Mouse (Mus musculus): Measurements from ENCODE around the gene Lsamp. TPM values are rescaled to one million over a fixed set of nuclear protein-coding genes. Genes with fewer than 3 reads are reported as not detected.

The Lsamp gene
- polyA plus RNA-seq, 1 experiment from 2014 or later: 13.9 TPM

DNA sequence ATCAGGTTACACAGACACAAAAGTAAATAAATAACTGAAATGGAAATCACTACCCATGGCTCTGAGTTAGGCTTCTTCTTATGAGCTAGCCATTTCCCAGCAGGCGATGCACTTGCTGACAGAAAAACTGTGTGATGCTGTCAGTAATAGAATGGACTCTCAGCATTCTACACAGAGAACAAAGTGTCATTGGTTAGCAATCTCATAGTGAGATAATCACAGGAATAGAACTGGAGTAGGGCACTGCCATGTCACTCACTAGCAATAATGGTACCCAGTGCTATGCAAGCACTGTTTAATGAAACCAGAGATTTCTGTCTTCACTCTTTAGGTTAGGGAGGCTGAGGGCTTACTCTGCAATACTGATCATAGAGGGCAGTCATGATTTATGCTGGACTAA, 669.3 kb downstream of the Lsamp start:
- WGBS: 73% methylated on average over 1 of the region's 1 CpGs
- DNase-seq (ENCODE audit: low spot score): no peak
- Histone ChIP-seq H3K27ac (replicated peaks) (no peak overlapping the region), H3K4me3 (no peak overlapping the region), H3K9me3 (replicated peaks) (no peaks in the 10 kb centered on the region), H3K36me3 (no peaks in the 10 kb centered on the region), H3K4me1 (peaks cover 3% of the 10 kb centered on the region; the same call in 1 of the 2 replicates), H3K27me3 (ENCODE audit: low read depth, poor library complexity, severe bottlenecking) (no peaks in the 10 kb centered on the region)

DNA sequence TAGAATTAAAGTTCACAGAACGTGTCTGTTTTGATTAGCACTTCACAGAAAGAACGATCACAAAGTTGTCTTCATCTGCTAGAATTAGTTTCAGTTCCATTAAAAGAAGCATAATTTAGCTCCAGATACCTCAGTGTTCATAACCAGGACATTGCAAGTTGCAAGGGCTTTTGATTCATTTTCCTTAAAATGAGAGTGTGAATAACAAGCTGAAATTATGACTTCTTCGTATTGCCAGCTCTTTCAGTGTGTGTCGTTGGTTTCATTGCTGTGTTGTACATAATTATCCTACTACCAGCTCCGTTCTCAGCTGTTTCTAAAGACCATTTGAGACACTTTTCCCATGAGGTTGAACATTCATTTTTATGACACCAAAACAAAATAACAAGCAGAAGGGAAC, 672.2 kb downstream of the Lsamp start:
- 87% methylated on average over 5 of the region's 5 CpGs for WGBS
- Histone ChIP-seq H3K4me1 (peaks cover 3% of the 10 kb centered on the region; the same call in 1 of the 2 replicates), H3K9me3 (replicated peaks) (no peaks in the 10 kb centered on the region), H3K27me3 (ENCODE audit: low read depth, poor library complexity, severe bottlenecking) (no peaks in the 10 kb centered on the region), H3K27ac (replicated peaks) (no peak overlapping the region), H3K36me3 (no peaks in the 10 kb centered on the region), H3K4me3 (no peak overlapping the region)
- DNase-seq (ENCODE audit: low spot score): no peak

- H3K27ac ChIP-seq (replicated peaks): no peak overlapping the region
- no peak overlapping the region for H3K4me3 ChIP-seq
- no peaks in the 10 kb centered on the region for H3K36me3 ChIP-seq
- DNase-seq (ENCODE audit: low spot score): no peak
- H3K9me3 ChIP-seq (replicated peaks): no peaks in the 10 kb centered on the region
- no peaks in the 10 kb centered on the region for H3K27me3 ChIP-seq (ENCODE audit: low read depth, poor library complexity, severe bottlenecking)
- WGBS: 67% methylated on average over 6 of the region's 6 CpGs
- peaks cover 3% of the 10 kb centered on the region; the same call in 1 of the 2 replicates for H3K4me1 ChIP-seq
Measured at GRCm38 (mm10) chr16:40656871-40657270, 672.7 kb downstream of the Lsamp start.

DNA sequence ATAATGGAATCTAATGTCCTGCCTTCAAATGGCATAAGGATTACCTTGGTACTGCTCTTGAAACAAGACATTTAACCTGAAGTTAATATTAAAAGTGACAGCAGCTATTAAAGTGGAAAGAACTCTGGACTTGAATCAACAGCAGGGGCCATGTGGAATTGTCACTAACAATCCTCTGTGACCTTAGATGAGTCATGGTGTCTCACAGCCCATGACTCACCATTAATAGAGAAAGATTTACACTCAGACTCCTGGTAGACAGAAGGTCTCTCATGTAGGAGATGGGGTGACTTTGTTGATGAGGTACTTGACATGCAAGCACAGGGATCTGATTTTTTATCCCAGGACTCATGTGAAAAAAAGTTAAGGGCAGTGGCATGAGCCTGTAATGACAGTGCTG, 701.4 kb downstream of the Lsamp start:
- Histone ChIP-seq H3K36me3 (no peaks in the 10 kb centered on the region), H3K4me3 (no peak overlapping the region), H3K4me1 (no peaks in the 10 kb centered on the region), H3K27ac (replicated peaks) (no peak overlapping the region), H3K27me3 (ENCODE audit: low read depth, poor library complexity, severe bottlenecking) (no peaks in the 10 kb centered on the region), H3K9me3 (replicated peaks) (no peaks in the 10 kb centered on the region)
- DNase-seq (ENCODE audit: low spot score): no peak

DNA sequence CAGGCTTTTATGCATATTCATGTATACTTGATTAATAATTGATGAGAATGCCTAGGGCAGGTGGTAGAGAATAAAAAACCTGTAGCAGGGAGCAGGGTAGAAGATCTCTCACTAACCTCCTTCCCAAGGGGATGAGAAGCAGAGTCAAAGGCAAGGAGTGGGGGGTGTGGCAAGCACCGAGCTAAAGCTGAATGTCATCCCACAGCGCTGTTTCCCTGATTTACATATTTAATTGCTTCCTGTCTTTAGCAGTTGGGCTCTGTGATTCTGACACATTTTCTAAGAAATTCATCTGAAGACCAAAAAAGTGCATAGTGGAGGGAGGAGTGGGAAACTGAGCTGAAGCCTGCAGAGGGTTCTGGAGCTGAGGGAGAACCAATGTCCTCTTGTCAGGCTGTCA, 708.1 kb downstream of the Lsamp start:
- WGBS: 15% methylated on average over 2 of the region's 2 CpGs
- no peaks in the 10 kb centered on the region for H3K27me3 ChIP-seq (ENCODE audit: low read depth, poor library complexity, severe bottlenecking)
- no peaks in the 10 kb centered on the region for H3K4me1 ChIP-seq
- H3K4me3 ChIP-seq: no peak overlapping the region
- no peaks in the 10 kb centered on the region for H3K9me3 ChIP-seq (replicated peaks)
- H3K27ac ChIP-seq (replicated peaks): no peak overlapping the region
- DNase-seq (ENCODE audit: low spot score): no peak
- H3K36me3 ChIP-seq: no peaks in the 10 kb centered on the region

DNA sequence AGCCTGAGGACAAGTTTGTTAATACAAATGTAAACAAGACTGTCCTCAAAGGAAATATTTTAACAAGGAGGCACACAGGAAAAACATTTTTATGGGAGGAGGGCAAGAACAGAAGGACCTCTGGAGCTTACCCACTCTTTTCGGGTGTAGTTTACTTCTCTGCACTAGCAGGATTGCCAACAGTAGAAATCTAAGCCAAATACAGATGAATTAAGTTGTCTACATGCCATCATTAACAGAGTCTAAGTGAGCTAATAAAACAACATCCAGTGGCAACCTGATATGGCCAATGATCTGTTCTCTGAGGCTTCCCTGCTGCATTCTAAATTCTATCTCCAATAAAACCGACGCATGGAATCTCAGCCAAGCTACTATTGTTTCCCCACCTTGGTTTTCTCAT, 713.1 kb downstream of the Lsamp start:
- Histone ChIP-seq H3K36me3 (no peaks in the 10 kb centered on the region), H3K9me3 (replicated peaks) (no peaks in the 10 kb centered on the region), H3K27me3 (ENCODE audit: low read depth, poor library complexity, severe bottlenecking) (no peaks in the 10 kb centered on the region), H3K4me3 (no peak overlapping the region), H3K27ac (replicated peaks) (no peak overlapping the region), H3K4me1 (no peaks in the 10 kb centered on the region)
- no peak for DNase-seq (ENCODE audit: low spot score)
- WGBS: 96% methylated on average over 3 of the region's 3 CpGs

DNA sequence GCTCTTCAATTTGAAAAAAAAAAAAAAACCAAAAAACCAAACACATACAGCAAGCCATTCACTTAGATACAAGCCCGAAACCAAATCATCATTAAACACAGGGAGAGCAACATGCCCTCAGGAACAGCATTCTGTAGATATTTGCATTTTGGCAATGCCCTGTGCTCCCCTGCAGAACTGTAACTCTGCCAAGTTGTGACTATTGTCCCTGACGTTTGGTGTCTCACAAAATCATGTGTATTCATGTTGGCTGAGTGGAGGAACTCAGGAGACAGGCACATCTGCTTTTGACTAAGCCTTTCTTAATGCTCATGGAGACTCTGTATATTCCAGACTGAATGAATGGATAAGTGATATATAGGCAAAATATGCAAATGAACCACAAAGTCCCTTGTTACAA, 724.4 kb downstream of the Lsamp start:
- Histone ChIP-seq H3K4me3 (no peak overlapping the region), H3K9me3 (replicated peaks) (no peaks in the 10 kb centered on the region), H3K4me1 (no peaks in the 10 kb centered on the region), H3K36me3 (no peaks in the 10 kb centered on the region), H3K27me3 (ENCODE audit: low read depth, poor library complexity, severe bottlenecking) (no peaks in the 10 kb centered on the region), H3K27ac (replicated peaks) (no peak overlapping the region)
- 78% methylated on average over 2 of the region's 2 CpGs for WGBS
- DNase-seq (ENCODE audit: low spot score): no peak

GRCm38 (mm10) chr16:40709574-40709973, 725.4 kb downstream of the Lsamp start:
- no peak overlapping the region for H3K27ac ChIP-seq (replicated peaks)
- 65% methylated on average over 4 of the region's 4 CpGs for WGBS
- no peaks in the 10 kb centered on the region for H3K36me3 ChIP-seq
- H3K4me3 ChIP-seq: no peak overlapping the region
- no peaks in the 10 kb centered on the region for H3K27me3 ChIP-seq (ENCODE audit: low read depth, poor library complexity, severe bottlenecking)
- no peaks in the 10 kb centered on the region for H3K9me3 ChIP-seq (replicated peaks)
- H3K4me1 ChIP-seq: no peaks in the 10 kb centered on the region
- no peak for DNase-seq (ENCODE audit: low spot score)

- 82% methylated on average over 3 of the region's 3 CpGs for WGBS
- no peaks in the 10 kb centered on the region for H3K9me3 ChIP-seq (replicated peaks)
- H3K36me3 ChIP-seq: no peaks in the 10 kb centered on the region
- no peaks in the 10 kb centered on the region for H3K4me1 ChIP-seq
- H3K4me3 ChIP-seq: no peak overlapping the region
- H3K27me3 ChIP-seq (ENCODE audit: low read depth, poor library complexity, severe bottlenecking): no peaks in the 10 kb centered on the region
- no peak for DNase-seq (ENCODE audit: low spot score)
- no peak overlapping the region for H3K27ac ChIP-seq (replicated peaks)
Measured at GRCm38 (mm10) chr16:40710068-40710467, 725.9 kb downstream of the Lsamp start.

DNA sequence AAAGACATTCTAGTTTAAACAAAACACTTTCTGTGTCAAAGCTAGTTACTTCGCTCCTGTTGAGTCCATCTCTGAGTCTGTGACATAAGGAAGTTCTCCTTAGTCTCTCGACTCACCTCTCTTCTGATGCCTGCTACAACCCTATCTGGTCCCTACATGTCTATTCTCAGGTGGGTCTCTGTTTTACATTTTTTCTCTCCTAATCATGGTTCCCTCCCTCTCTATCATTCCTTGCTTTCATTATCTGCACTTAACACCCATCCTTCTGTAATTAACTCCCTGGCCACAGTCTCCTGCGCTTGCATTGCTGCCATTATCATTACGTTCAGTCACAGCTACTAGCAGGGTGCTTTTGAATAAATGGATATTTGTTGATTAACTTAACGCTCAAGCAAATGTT, 726.3 kb downstream of the Lsamp start:
- H3K4me3 ChIP-seq: no peak overlapping the region
- WGBS: 91% methylated on average over 5 of the region's 5 CpGs
- H3K36me3 ChIP-seq: no peaks in the 10 kb centered on the region
- no peaks in the 10 kb centered on the region for H3K9me3 ChIP-seq (replicated peaks)
- DNase-seq (ENCODE audit: low spot score): no peak
- H3K4me1 ChIP-seq: no peaks in the 10 kb centered on the region
- no peak overlapping the region for H3K27ac ChIP-seq (replicated peaks)
- H3K27me3 ChIP-seq (ENCODE audit: low read depth, poor library complexity, severe bottlenecking): no peaks in the 10 kb centered on the region

DNA sequence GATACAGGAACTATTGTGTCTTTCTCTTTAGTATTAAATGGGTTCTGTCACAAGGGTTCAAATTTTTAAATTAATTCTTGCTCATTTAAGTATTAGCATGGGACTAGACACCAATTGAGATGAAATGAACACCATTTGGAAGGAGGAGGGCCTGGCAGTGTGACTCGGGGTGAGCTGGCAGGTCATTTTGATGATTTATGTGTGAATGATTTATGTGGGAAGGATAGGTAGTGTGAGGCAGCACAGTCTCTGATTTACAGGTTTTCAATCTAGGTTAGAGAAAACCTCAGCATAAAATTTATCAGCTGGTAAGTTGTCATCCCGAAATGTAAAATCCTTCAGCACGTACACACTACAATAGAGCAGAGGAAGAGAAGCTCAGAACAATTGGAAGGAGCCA, 729.6 kb downstream of the Lsamp start:
- Histone ChIP-seq H3K27me3 (ENCODE audit: low read depth, poor library complexity, severe bottlenecking) (no peaks in the 10 kb centered on the region), H3K27ac (replicated peaks) (no peak overlapping the region), H3K4me3 (no peak overlapping the region), H3K36me3 (no peaks in the 10 kb centered on the region), H3K4me1 (no peaks in the 10 kb centered on the region), H3K9me3 (replicated peaks) (no peaks in the 10 kb centered on the region)
- 77% methylated on average over 3 of the region's 3 CpGs for WGBS
- DNase-seq (ENCODE audit: low spot score): no peak

DNA sequence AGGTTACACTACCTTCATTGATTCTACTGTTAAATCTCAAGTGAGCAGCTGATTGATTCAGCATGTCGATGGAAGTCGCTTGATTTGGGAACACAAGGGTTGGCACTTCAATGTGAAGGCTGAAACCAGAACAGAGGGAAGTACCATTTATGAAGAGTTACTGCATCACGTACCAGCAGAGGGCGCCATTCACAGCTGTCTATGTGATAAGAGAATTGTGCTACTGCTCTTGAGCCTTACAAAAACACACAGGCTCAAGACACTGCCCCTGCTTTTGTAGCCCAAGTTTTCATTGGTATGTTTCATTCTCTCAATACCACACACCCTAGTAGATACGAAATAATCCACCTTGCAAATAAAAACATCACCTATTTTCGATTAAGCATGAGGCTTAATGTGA, 754.9 kb downstream of the Lsamp start:
- Histone ChIP-seq H3K36me3 (no peaks in the 10 kb centered on the region), H3K9me3 (replicated peaks) (no peaks in the 10 kb centered on the region), H3K27me3 (ENCODE audit: low read depth, poor library complexity, severe bottlenecking) (no peaks in the 10 kb centered on the region), H3K27ac (replicated peaks) (no peak overlapping the region), H3K4me3 (no peak overlapping the region), H3K4me1 (no peaks in the 10 kb centered on the region)
- 43% methylated on average over 6 of the region's 6 CpGs for WGBS
- DNase-seq (ENCODE audit: low spot score): peak; percentile 59

DNA sequence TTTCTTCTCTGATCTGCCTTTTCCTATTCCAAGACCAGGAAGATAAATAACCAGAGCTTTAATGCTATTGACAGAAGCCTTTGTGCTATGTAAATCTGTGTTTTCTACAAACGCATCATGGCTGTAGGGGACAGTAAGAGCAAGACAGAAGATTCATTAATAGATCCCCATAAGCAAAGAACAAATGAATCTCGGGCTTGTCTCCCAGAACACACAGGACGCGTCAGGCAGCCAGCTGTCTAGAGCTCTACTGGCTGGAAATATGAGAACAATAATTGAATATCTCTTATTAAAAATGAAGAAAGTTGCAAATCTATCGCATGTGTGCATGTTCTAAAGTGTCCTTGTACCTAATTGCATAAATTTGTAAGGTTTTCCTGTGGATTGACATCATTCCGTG, 755.6 kb downstream of the Lsamp start:
- no peaks in the 10 kb centered on the region for H3K27me3 ChIP-seq (ENCODE audit: low read depth, poor library complexity, severe bottlenecking)
- H3K27ac ChIP-seq (replicated peaks): no peak overlapping the region
- no peak for DNase-seq (ENCODE audit: low spot score)
- H3K36me3 ChIP-seq: no peaks in the 10 kb centered on the region
- H3K4me1 ChIP-seq: no peaks in the 10 kb centered on the region
- H3K4me3 ChIP-seq: no peak overlapping the region
- 86% methylated on average over 6 of the region's 6 CpGs for WGBS
- no peaks in the 10 kb centered on the region for H3K9me3 ChIP-seq (replicated peaks)

DNA sequence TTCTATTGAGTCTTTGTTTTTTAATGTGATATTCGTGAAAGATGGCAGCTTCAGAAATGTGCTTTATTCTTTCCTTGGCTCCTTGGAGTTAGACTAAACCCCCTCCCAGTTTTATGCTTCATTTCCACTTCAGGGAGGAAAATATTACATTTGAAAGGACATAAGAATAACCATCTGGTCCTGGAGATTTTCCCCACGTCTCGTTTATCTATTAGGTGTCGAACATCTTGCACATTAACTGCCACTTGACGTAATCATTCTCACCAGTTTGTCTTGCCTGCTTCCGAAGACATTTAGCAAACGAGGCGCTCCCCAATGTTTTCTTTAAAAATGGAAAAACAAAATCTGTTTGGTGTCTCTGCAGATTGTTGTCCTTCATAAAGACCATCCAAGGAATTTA, 756.1 kb downstream of the Lsamp start:
- no peaks in the 10 kb centered on the region for H3K27me3 ChIP-seq (ENCODE audit: low read depth, poor library complexity, severe bottlenecking)
- 91% methylated on average over 8 of the region's 8 CpGs for WGBS
- no peaks in the 10 kb centered on the region for H3K9me3 ChIP-seq (replicated peaks)
- H3K36me3 ChIP-seq: no peaks in the 10 kb centered on the region
- DNase-seq (ENCODE audit: low spot score): no peak
- H3K4me3 ChIP-seq: no peak overlapping the region
- H3K27ac ChIP-seq (replicated peaks): no peak overlapping the region
- no peaks in the 10 kb centered on the region for H3K4me1 ChIP-seq
